Mouse (Mus musculus) heart, adult 11 months (tissue): ENCODE results near the gene Matn1.
A peak's percentile ranks its signal among the peaks of the same experiment; 100 is the strongest.

Source experiments
- DNase-seq: peaks from one replicate; pipeline ENCODE4 v3.0.0; 2022

The Matn1 gene

GRCm38 (mm10) chr4:130944112-130944511 lies at the start of gene Matn1:
Matn1 (plus strand) TSS chr4:130944385.
- no peak for DNase-seq

GRCm38 (mm10) chr4:130895701-130896100 lies 48.5 kb upstream of the Matn1 start:
- peak; percentile 92 for DNase-seq

- no peak for DNase-seq
These were observed 47.8 kb upstream of the Matn1 start for GRCm38 (mm10) chr4:130896372-130896771.

- DNase-seq, result no peak
These were observed 44.8 kb upstream of the Matn1 start for GRCm38 (mm10) chr4:130899383-130899781.

GRCm38 (mm10) chr4:130899782-130900427 lies 44.3 kb upstream of the Matn1 start:
- DNase-seq, result peak; percentile 96

- DNase-seq, result no peak
These were observed 43.4 kb upstream of the Matn1 start for GRCm38 (mm10) chr4:130900746-130901145.

GRCm38 (mm10) chr4:130902289-130902781 lies 41.9 kb upstream of the Matn1 start:
- no peak for DNase-seq

- DNase-seq, result no peak
These were observed 39.2 kb upstream of the Matn1 start for GRCm38 (mm10) chr4:130905025-130905424.

- DNase-seq, result no peak
These were observed 38.3 kb upstream of the Matn1 start for GRCm38 (mm10) chr4:130905882-130906281.

GRCm38 (mm10) chr4:130906296-130906695 lies 37.9 kb upstream of the Matn1 start:
- peak; percentile 94 for DNase-seq

GRCm38 (mm10) chr4:130907200-130908069 lies 36.8 kb upstream of the Matn1 start:
- DNase-seq, result no peak

GRCm38 (mm10) chr4:130908133-130908532 lies 36.1 kb upstream of the Matn1 start:
- no peak for DNase-seq

GRCm38 (mm10) chr4:130909167-130909874 lies 34.9 kb upstream of the Matn1 start:
- DNase-seq, result no peak

GRCm38 (mm10) chr4:130910666-130911065 lies 33.5 kb upstream of the Matn1 start:
- no peak for DNase-seq

GRCm38 (mm10) chr4:130912626-130913025 lies 31.6 kb upstream of the Matn1 start:
- DNase-seq, result no peak

- DNase-seq, result peak; percentile 98
These were observed 31.1 kb upstream of the Matn1 start, which contains the start of gene Laptm5 for GRCm38 (mm10) chr4:130913077-130913476. Laptm5 (plus strand) TSS chr4:130913125.

GRCm38 (mm10) chr4:130913511-130913910 lies 30.7 kb upstream of the Matn1 start:
- no peak for DNase-seq

- peak; percentile 97 for DNase-seq
These were observed 30.2 kb upstream of the Matn1 start for GRCm38 (mm10) chr4:130914011-130914410.

- DNase-seq, result no peak
These were observed 29.7 kb upstream of the Matn1 start for GRCm38 (mm10) chr4:130914527-130914926.

- DNase-seq, result no peak
These were observed 29.0 kb upstream of the Matn1 start for GRCm38 (mm10) chr4:130915006-130915667.

- no peak for DNase-seq
These were observed 28.5 kb upstream of the Matn1 start for GRCm38 (mm10) chr4:130915668-130916035.

GRCm38 (mm10) chr4:130916639-130917038 lies 27.5 kb upstream of the Matn1 start:
- DNase-seq, result no peak

GRCm38 (mm10) chr4:130917564-130917963 lies 26.6 kb upstream of the Matn1 start:
- DNase-seq, result peak; percentile 94
